Mouse (Mus musculus) brain, embryonic 14.5 days (tissue): ENCODE measurements at regions not wholly inside any gene's neighbourhood (a gene's known extent, or its start where the extent isn't known, plus 50 kb on each side); places are given as distances from the start of the nearest gene placed in this dataset.

Experiments
- DNase-seq: peaks from one replicate; pipeline ENCODE4 v3.0.0-alpha.2; 2011; ENCODE audit warnings: low read depth
- CTCF ChIP-seq: fragments of 200-500 bp; IDR thresholded peaks from 2 replicates; pipeline ENCODE4 v1.5.1; 2012; ENCODE audit warnings: inconsistent platforms, mild to moderate bottlenecking, moderate library complexity, borderline replicate concordance; ENCODE audit not compliant: insufficient read depth, insufficient read length; ENCODE audit errors: extremely low read depth
- POLR2A ChIP-seq: fragments of 200-500 bp; IDR thresholded peaks from 2 replicates; pipeline ENCODE4 v1.6.1; 2012; ENCODE audit warnings: mild to moderate bottlenecking, inconsistent platforms, borderline replicate concordance; ENCODE audit not compliant: poor library complexity, insufficient read depth, insufficient read length, severe bottlenecking; ENCODE audit errors: extremely low read depth

DNA sequence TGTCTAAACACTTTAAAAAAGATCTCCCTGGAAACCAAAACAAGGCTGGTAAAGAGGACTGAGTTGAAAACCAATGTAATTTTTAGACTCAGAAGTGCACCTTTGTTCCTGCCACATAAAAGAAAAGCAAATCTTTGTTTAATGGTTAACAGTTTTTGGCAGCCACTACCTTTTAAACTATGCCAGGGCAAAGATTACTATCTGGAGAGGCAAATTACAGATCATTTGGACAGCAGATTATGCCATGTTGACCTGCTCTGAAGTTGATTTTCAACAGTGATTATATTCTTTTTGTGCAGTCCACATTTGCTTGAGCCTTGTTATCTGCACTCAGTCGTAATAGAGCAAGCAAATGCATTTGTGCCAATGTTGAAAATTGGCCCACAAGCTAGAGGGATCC is 76.4 kb upstream of the Mid1 start:
- peak; percentile 50 for DNase-seq
- TF ChIP-seq CTCF (no peak), POLR2A (no peak)
